Mouse (Mus musculus) midbrain, postnatal 0 days (tissue): ENCODE results near the gene Pparg. TPM values are rescaled to one million over a fixed set of nuclear protein-coding genes. Genes with fewer than 3 reads are reported as not detected.

ENCODE experiments used
- ATAC-seq: fragments of 200-750 bp; cut with Nextera tagmentation; 2 replicates; pipeline ENCODE4 v1.8.0; 2017; ENCODE audit warnings: moderate number of reproducible peaks, mild to moderate bottlenecking, moderate TSS enrichment, moderate library complexity; ENCODE audit not compliant: low FRiP score
- DNase-seq: peaks from one replicate; pipeline ENCODE4 v3.0.0-alpha.2; 2015; ENCODE audit warnings: low spot score
- H3K27ac ChIP-seq: fragments of 300-500 bp; sonication (generic); 2 replicates; pipeline ENCODE4 v1.5.1; 2014; ENCODE audit warnings: low read depth, mild to moderate bottlenecking, low read length, mixed read lengths
- H3K27me3 ChIP-seq: fragments of 300-500 bp; sonication (generic); 2 replicates; pipeline ENCODE4 v1.6.1; 2014; ENCODE audit warnings: low read length, control low read depth, mixed read lengths; ENCODE audit not compliant: insufficient read depth
- H3K36me3 ChIP-seq: fragments of 300-500 bp; sonication (generic); 2 replicates; pipeline ENCODE4 v1.6.1; 2014; ENCODE audit warnings: low read length, control low read depth, mixed read lengths; ENCODE audit not compliant: insufficient read depth
- H3K4me1 ChIP-seq: fragments of 300-500 bp; sonication (generic); 2 replicates; pipeline ENCODE4 v1.6.1; 2014; ENCODE audit warnings: mild to moderate bottlenecking, control low read depth, antibody characterized with exemption, low read length, mixed read lengths; ENCODE audit not compliant: insufficient read depth
- H3K4me2 ChIP-seq: fragments of 300-500 bp; sonication (generic); 2 replicates; pipeline ENCODE4 v1.6.1; 2014; ENCODE audit warnings: low read depth, mild to moderate bottlenecking, low read length, mixed read lengths; ENCODE audit not compliant: poor library complexity, severe bottlenecking
- H3K4me3 ChIP-seq: fragments of 300-500 bp; sonication (generic); 2 replicates; pipeline ENCODE4 v1.5.1; 2014; ENCODE audit warnings: low read depth, mild to moderate bottlenecking, low read length, moderate library complexity
- H3K9ac ChIP-seq: fragments of 300-500 bp; sonication (generic); replicated peaks from 2 replicates; pipeline ENCODE4 v1.6.1; 2014; ENCODE audit warnings: mild to moderate bottlenecking, low read length, moderate library complexity, mixed read lengths; ENCODE audit not compliant: poor library complexity, severe bottlenecking
- H3K9me3 ChIP-seq: fragments of 300-500 bp; sonication (generic); 2 replicates; pipeline ENCODE4 v1.6.1; 2016; ENCODE audit warnings: low read length, control low read depth
- CTCF ChIP-seq: IDR thresholded peaks from 2 replicates; pipeline ENCODE4 v1.5.1; 2016; ENCODE audit warnings: antibody characterized with exemption, mild to moderate bottlenecking
- WGBS: fragments of 180-500 bp; shearing (Covaris S2); extraction: QIAGEN DNeasy Blood & Tissue Kit; methylation state at CpG from one replicate; pipeline ENCODE4 v1.1.7; 2014; 5-methylcytosine and 5-hydroxymethylcytosine counted together
- polyA plus RNA-seq: library from polyadenylated mRNA; unstranded; fragments of >200 nt; fragmentation: Nextera tagmentation; extraction: Ambion mirVana; gene quantifications from 2 replicates; pipeline ENCODE4 v1.2.1, GENCODE M21; 2015
- total RNA-seq: library from RNA; depleted of rRNA; stranded (reverse); fragments of >200 nt; gene quantifications from 2 replicates; pipeline ENCODE4 v1.2.3, GENCODE M21; 2014

Pparg gene
- total and polyA plus RNA-seq, 2 experiments from 2014 or later: 0.25 to 2.0 TPM

DNA sequence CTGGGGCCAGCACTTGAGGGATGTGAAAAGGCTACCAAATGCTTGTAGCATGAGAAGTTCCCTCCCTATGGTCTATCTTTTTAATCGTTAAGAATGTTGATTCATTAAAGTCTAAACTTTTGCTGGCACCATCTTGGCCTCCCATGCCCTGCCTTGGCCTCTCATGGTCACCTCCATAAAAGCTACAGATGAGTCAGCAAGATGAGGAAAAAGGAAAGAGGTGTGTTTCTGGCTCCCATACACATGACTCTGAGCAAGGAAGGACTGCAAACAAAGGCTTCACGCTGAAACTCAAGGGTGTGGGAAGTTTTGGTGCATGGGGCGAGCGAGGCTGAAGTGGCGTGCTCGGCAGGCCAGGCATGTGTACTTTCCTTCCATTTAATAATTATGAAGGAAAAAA, 41.9 kb upstream of the Pparg start:
- Histone ChIP-seq H3K27ac (no peak overlapping the region), H3K27me3 (no peaks in the 10 kb centered on the region), H3K9me3 (no peaks in the 10 kb centered on the region), H3K36me3 (no peaks in the 10 kb centered on the region), H3K9ac (no peak overlapping the region), H3K4me1 (no peaks in the 10 kb centered on the region), H3K4me3 (no peak overlapping the region), H3K4me2 (no peak overlapping the region)
- no peak for TF ChIP-seq CTCF
- ATAC-seq (no peak), DNase-seq (no peak)
- WGBS: 89% methylated on average over 6 of the region's 6 CpGs

GRCm38 (mm10) chr6:115319686-115320085, 41.1 kb upstream of the Pparg start:
- Histone ChIP-seq H3K4me3 (no peak overlapping the region), H3K27me3 (no peaks in the 10 kb centered on the region), H3K27ac (no peak overlapping the region), H3K4me1 (no peaks in the 10 kb centered on the region), H3K36me3 (no peaks in the 10 kb centered on the region), H3K9ac (no peak overlapping the region), H3K4me2 (no peak overlapping the region), H3K9me3 (no peaks in the 10 kb centered on the region)
- ATAC-seq (no peak), DNase-seq (no peak)
- TF ChIP-seq CTCF: no peak
- 92% methylated on average over 4 of the region's 4 CpGs for WGBS

DNA sequence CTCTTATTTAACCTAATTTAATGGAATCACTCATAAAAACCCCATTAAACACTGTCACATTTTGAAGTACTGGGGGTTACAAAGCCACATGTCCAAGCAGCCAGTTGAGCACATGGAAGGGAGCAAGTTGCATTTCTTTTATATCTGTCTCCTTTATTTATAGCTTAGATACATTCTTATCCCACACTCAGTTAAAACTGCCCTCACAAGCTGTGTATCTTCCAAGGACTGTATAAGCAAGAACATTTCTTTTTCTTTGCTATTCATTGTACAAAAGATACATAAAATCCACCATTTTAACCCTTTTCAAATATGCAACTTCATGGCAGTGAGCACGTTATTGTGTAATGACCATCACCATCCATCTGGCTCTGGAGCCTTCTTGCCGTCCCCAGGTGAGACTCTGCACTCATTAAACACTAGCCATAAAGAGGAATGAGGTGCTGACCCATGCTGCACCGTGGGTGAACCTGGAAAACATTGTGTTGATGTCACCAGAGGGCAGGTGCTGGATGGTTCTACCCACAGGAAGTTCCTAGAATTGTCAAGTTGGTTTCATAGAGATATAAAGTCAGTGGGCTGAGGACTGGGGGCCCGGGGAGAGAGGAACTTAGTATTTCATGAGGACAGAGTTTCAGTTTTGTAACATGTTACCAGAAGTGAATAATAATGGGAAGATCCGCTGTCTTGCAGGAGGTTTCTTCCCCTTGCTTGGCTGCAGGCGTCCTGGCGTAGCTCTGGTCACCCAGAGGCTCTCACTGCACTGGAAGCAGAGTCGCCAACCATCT, 39.6 kb upstream of the Pparg start:
- no peak overlapping the region for H3K4me2 ChIP-seq
- H3K27ac ChIP-seq: no peak overlapping the region
- no peak for TF ChIP-seq CTCF
- WGBS: 84% methylated on average over 8 of the region's 8 CpGs
- ATAC-seq (no peak), DNase-seq (no peak)
- H3K9me3 ChIP-seq: no peaks in the 10 kb centered on the region
- no peaks in the 10 kb centered on the region for H3K36me3 ChIP-seq
- H3K27me3 ChIP-seq: no peaks in the 10 kb centered on the region
- H3K9ac ChIP-seq: no peak overlapping the region
- H3K4me1 ChIP-seq: no peaks in the 10 kb centered on the region
- no peak overlapping the region for H3K4me3 ChIP-seq

DNA sequence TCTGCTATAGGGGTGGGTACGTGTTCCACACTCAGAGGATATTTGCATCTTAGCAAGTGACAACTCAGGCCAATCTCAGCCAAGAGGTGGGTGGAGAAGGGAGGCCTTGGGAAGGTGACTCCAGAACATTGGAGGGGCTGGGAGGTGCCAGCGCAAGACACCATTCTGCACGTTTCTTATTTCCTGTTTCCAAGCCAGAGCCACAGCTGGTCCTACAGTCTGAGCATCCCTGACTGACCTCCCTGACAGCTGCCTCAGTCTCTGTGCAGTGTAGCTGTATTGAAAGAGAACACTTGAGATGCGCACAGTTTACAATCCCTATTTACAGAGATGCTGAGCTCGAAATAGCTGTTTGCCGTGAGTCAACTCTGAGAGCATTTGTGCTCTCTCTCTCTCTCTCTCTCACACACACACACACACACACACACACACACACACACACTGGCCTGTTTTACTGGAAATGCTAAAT, 38.8 kb upstream of the Pparg start:
- Histone ChIP-seq H3K36me3 (no peaks in the 10 kb centered on the region), H3K9ac (no peak overlapping the region), H3K9me3 (no peaks in the 10 kb centered on the region), H3K4me2 (no peak overlapping the region), H3K27ac (no peak overlapping the region), H3K4me1 (no peaks in the 10 kb centered on the region), H3K4me3 (no peak overlapping the region), H3K27me3 (no peaks in the 10 kb centered on the region)
- TF ChIP-seq CTCF: no peak
- DNase-seq: no peak
- no peak for ATAC-seq
- 58% methylated on average over 6 of the region's 6 CpGs for WGBS

DNA sequence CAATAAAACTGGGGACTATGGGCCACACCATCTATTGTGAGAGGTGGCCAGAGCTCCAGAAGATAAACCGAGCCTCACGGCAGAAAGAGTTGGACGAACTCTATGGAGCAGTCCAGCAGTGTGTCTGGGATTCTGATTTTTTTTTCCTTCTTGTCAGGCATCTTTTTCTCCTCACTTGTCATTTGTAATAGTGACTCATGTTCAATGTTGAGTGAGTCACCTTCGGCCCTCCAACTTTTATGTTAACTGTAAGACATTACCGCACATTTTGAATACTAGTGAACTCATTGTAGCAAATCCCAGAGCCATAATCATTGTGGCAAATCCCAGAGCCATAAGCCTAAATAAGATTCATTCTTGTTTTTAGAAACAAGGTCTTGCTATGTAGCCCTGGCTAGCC, 37.8 kb upstream of the Pparg start:
- WGBS: 93% methylated on average over 5 of the region's 5 CpGs
- no peak for ATAC-seq
- no peak overlapping the region for H3K27ac ChIP-seq
- DNase-seq: no peak
- no peak overlapping the region for H3K4me2 ChIP-seq
- no peaks in the 10 kb centered on the region for H3K4me1 ChIP-seq
- no peaks in the 10 kb centered on the region for H3K27me3 ChIP-seq
- no peak overlapping the region for H3K4me3 ChIP-seq
- no peak overlapping the region for H3K9ac ChIP-seq
- TF ChIP-seq CTCF: no peak
- H3K36me3 ChIP-seq: no peaks in the 10 kb centered on the region
- no peaks in the 10 kb centered on the region for H3K9me3 ChIP-seq

DNA sequence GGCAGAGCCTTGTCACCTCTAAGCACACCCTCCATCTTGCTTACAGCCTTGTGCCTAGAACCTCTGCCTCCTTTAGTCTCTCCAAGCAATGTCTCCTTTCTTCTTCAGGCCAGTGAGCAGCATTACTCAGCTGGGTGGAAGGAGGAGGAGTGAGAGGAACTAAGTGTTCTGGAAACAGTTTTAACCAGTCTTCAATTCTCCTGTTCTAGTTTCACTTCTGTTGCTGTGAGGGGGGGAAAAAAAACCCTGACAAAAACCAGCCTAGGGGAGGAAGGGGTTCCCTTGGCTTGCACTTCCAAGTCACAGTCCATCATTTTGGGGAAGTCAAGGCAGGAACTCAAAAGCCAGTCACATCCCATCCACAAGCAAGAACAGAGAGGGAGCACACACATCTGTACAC, 29.8 kb upstream of the Pparg start:
- Histone ChIP-seq H3K27me3 (no peaks in the 10 kb centered on the region), H3K4me3 (no peak overlapping the region), H3K9me3 (no peaks in the 10 kb centered on the region), H3K36me3 (no peaks in the 10 kb centered on the region), H3K9ac (no peak overlapping the region), H3K27ac (no peak overlapping the region), H3K4me2 (no peak overlapping the region), H3K4me1 (no peaks in the 10 kb centered on the region)
- TF ChIP-seq CTCF: no peak
- DNase-seq: no peak
- ATAC-seq: no peak
